Mouse (Mus musculus) ES-Bruce4 (cell line): ENCODE data around the gene Pus7l.

Source experiments
- CTCF ChIP-seq: IDR thresholded peaks from one replicate; pipeline ENCODE4 v1.8.1; 2011; ENCODE audit warnings: low read depth, low read length
- EP300 ChIP-seq: IDR thresholded peaks from 2 replicates; pipeline ENCODE4 v1.6.1; 2011; ENCODE audit warnings: low read depth, low read length; ENCODE audit not compliant: insufficient read depth
- POLR2A ChIP-seq: IDR thresholded peaks from one replicate; pipeline ENCODE4 v1.8.1; 2011; ENCODE audit warnings: low read length; ENCODE audit not compliant: insufficient read depth

- TF ChIP-seq CTCF = no peak
- TF ChIP-seq POLR2A = no peak
- no peak for TF ChIP-seq EP300
Observed at GRCm38 (mm10) chr15:94583153-94583552, 39.8 kb upstream of the Pus7l start.
